Mouse (Mus musculus): ENCODE results near the gene Nhsl2. TPM values are rescaled to one million over a fixed set of nuclear protein-coding genes. Genes with fewer than 3 reads are reported as not detected.
A peak's percentile ranks its signal among the peaks of the same experiment; 100 is the strongest.

Gene Nhsl2
- polyA plus RNA-seq, 1 experiment, result 0.49 TPM

- H3K36me3 ChIP-seq (ENCODE audit: control insufficient read depth, insufficient read depth, low read length), result no peaks in the 10 kb centered on the region
- no peaks in the 10 kb centered on the region for H3K4me1 ChIP-seq (ENCODE audit: control insufficient read depth, insufficient read depth, low read length)
- H3K27me3 ChIP-seq (ENCODE audit: control insufficient read depth, insufficient read depth, low read length), result no peaks in the 10 kb centered on the region
- TF ChIP-seq CTCF (IDR thresholded peaks at IDR 0.05; ENCODE audit: control insufficient read depth, insufficient read depth, insufficient replicate concordance, low read depth, low read length), result no peak
- TF ChIP-seq POLR2A (IDR thresholded peaks at IDR 0.05; ENCODE audit: control insufficient read depth, low read depth, low read length), result no peak
- H3K4me3 ChIP-seq (ENCODE audit: control insufficient read depth, low read depth, low read length), result no peak overlapping the region
- no peak overlapping the region for H3K27ac ChIP-seq (ENCODE audit: control insufficient read depth, insufficient read depth, low read depth, low read length)
Observed at GRCm38 (mm10) chrX:102060891-102061290, 211.7 kb downstream of the Nhsl2 start.

GRCm38 (mm10) chrX:102064062-102064461, 214.9 kb downstream of the Nhsl2 start:
- TF ChIP-seq POLR2A (IDR thresholded peaks at IDR 0.05; ENCODE audit: control insufficient read depth, low read depth, low read length), result no peak
- no peak for TF ChIP-seq CTCF (IDR thresholded peaks at IDR 0.05; ENCODE audit: control insufficient read depth, insufficient read depth, insufficient replicate concordance, low read depth, low read length)
- Histone ChIP-seq H3K4me3 (ENCODE audit: control insufficient read depth, low read depth, low read length) (no peak overlapping the region), H3K27me3 (ENCODE audit: control insufficient read depth, insufficient read depth, low read length) (no peaks in the 10 kb centered on the region), H3K4me1 (ENCODE audit: control insufficient read depth, insufficient read depth, low read length) (no peaks in the 10 kb centered on the region), H3K36me3 (ENCODE audit: control insufficient read depth, insufficient read depth, low read length) (no peaks in the 10 kb centered on the region), H3K27ac (ENCODE audit: control insufficient read depth, insufficient read depth, low read depth, low read length) (no peak overlapping the region)

- no peaks in the 10 kb centered on the region for H3K27me3 ChIP-seq (ENCODE audit: control insufficient read depth, insufficient read depth, low read length)
- H3K36me3 ChIP-seq (ENCODE audit: control insufficient read depth, insufficient read depth, low read length), result no peaks in the 10 kb centered on the region
- H3K27ac ChIP-seq (ENCODE audit: control insufficient read depth, insufficient read depth, low read depth, low read length), result no peak overlapping the region
- peaks cover 3% of the 10 kb centered on the region; the same call in 1 of the 2 replicates for H3K4me1 ChIP-seq (ENCODE audit: control insufficient read depth, insufficient read depth, low read length)
- TF ChIP-seq POLR2A (IDR thresholded peaks at IDR 0.05; ENCODE audit: control insufficient read depth, low read depth, low read length), result no peak
- TF ChIP-seq CTCF (IDR thresholded peaks at IDR 0.05; ENCODE audit: control insufficient read depth, insufficient read depth, insufficient replicate concordance, low read depth, low read length), result no peak
- H3K4me3 ChIP-seq (ENCODE audit: control insufficient read depth, low read depth, low read length), result no peak overlapping the region
Observed at GRCm38 (mm10) chrX:102065213-102065775, 216.1 kb downstream of the Nhsl2 start.

GRCm38 (mm10) chrX:102066134-102066533, 216.9 kb downstream of the Nhsl2 start:
- H3K4me3 ChIP-seq (ENCODE audit: control insufficient read depth, low read depth, low read length), result no peak overlapping the region
- no peak overlapping the region for H3K27ac ChIP-seq (ENCODE audit: control insufficient read depth, insufficient read depth, low read depth, low read length)
- H3K27me3 ChIP-seq (ENCODE audit: control insufficient read depth, insufficient read depth, low read length), result no peaks in the 10 kb centered on the region
- TF ChIP-seq CTCF (IDR thresholded peaks at IDR 0.05; ENCODE audit: control insufficient read depth, insufficient read depth, insufficient replicate concordance, low read depth, low read length) (peak; percentile 68; the same call in 1 of the 2 replicates), POLR2A (IDR thresholded peaks at IDR 0.05; ENCODE audit: control insufficient read depth, low read depth, low read length) (no peak)
- H3K36me3 ChIP-seq (ENCODE audit: control insufficient read depth, insufficient read depth, low read length), result no peaks in the 10 kb centered on the region
- peaks cover 6% of the 10 kb centered on the region; the same call in 1 of the 2 replicates for H3K4me1 ChIP-seq (ENCODE audit: control insufficient read depth, insufficient read depth, low read length)

- TF ChIP-seq POLR2A (IDR thresholded peaks at IDR 0.05; ENCODE audit: control insufficient read depth, low read depth, low read length) (no peak), CTCF (IDR thresholded peaks at IDR 0.05; ENCODE audit: control insufficient read depth, insufficient read depth, insufficient replicate concordance, low read depth, low read length) (no peak)
- no peak overlapping the region for H3K27ac ChIP-seq (ENCODE audit: control insufficient read depth, insufficient read depth, low read depth, low read length)
- peaks cover 6% of the 10 kb centered on the region; the same call in 1 of the 2 replicates for H3K4me1 ChIP-seq (ENCODE audit: control insufficient read depth, insufficient read depth, low read length)
- H3K36me3 ChIP-seq (ENCODE audit: control insufficient read depth, insufficient read depth, low read length), result no peaks in the 10 kb centered on the region
- H3K4me3 ChIP-seq (ENCODE audit: control insufficient read depth, low read depth, low read length), result no peak overlapping the region
- H3K27me3 ChIP-seq (ENCODE audit: control insufficient read depth, insufficient read depth, low read length), result no peaks in the 10 kb centered on the region
Observed at GRCm38 (mm10) chrX:102067118-102067517, 217.9 kb downstream of the Nhsl2 start.

GRCm38 (mm10) chrX:102068811-102069540, 219.8 kb downstream of the Nhsl2 start:
- Histone ChIP-seq H3K27me3 (ENCODE audit: control insufficient read depth, insufficient read depth, low read length) (no peaks in the 10 kb centered on the region), H3K27ac (ENCODE audit: control insufficient read depth, insufficient read depth, low read depth, low read length) (no peak overlapping the region), H3K4me1 (ENCODE audit: control insufficient read depth, insufficient read depth, low read length) (peaks cover 6% of the 10 kb centered on the region; the same call in 1 of the 2 replicates), H3K36me3 (ENCODE audit: control insufficient read depth, insufficient read depth, low read length) (no peaks in the 10 kb centered on the region), H3K4me3 (ENCODE audit: control insufficient read depth, low read depth, low read length) (no peak overlapping the region)
- TF ChIP-seq POLR2A (IDR thresholded peaks at IDR 0.05; ENCODE audit: control insufficient read depth, low read depth, low read length), result no peak

- Histone ChIP-seq H3K27ac (ENCODE audit: control insufficient read depth, insufficient read depth, low read depth, low read length) (no peak within 1 kb of the TSS), H3K36me3 (ENCODE audit: control insufficient read depth, insufficient read depth, low read length) (no peaks in the 10 kb centered on the region), H3K4me3 (ENCODE audit: control insufficient read depth, low read depth, low read length) (peak within 1 kb of the TSS; percentile 80), H3K27me3 (ENCODE audit: control insufficient read depth, insufficient read depth, low read length) (no peaks in the 10 kb centered on the region), H3K4me1 (ENCODE audit: control insufficient read depth, insufficient read depth, low read length) (peaks cover 6% of the 10 kb centered on the region; the same call in 1 of the 2 replicates)
- no peak for TF ChIP-seq CTCF (IDR thresholded peaks at IDR 0.05; ENCODE audit: control insufficient read depth, insufficient read depth, insufficient replicate concordance, low read depth, low read length)
- TF ChIP-seq POLR2A (IDR thresholded peaks at IDR 0.05; ENCODE audit: control insufficient read depth, low read depth, low read length), result no peak
Observed at GRCm38 (mm10) chrX:102070591-102071471, 221.6 kb downstream of the Nhsl2 start, which contains the start of gene Rtl5. Gene Rtl5, minus strand, starts transcription at chrX:102071304.
